Mouse (Mus musculus): ENCODE results near the gene Hoxa7. TPM values are rescaled to one million over a fixed set of nuclear protein-coding genes. Genes with fewer than 3 reads are reported as not detected.

Gene Hoxa7
- total and polyA plus RNA-seq, 3 experiments = 0.17 TPM; not detected in 2

GRCm38 (mm10) chr6:52220003-52220864, 1.4 kb downstream of the Hoxa7 start:
- no peaks in the 10 kb centered on the region for H3K27me3 ChIP-seq (ENCODE audit: control insufficient read depth in 1 of 2, insufficient read depth in 2 of 2, low read length in 2 of 2)
- no peaks in the 10 kb centered on the region for H3K36me3 ChIP-seq (ENCODE audit: control insufficient read depth in 1 of 2, insufficient read depth in 2 of 2, low read length in 2 of 2)
- no peak overlapping the region for H3K9ac ChIP-seq (ENCODE audit: control insufficient read depth, low read depth, low read length, poor library complexity, severe bottlenecking)
- H3K79me2 ChIP-seq (ENCODE audit: control insufficient read depth, insufficient read depth, low read length, poor library complexity) = no peaks in the 10 kb centered on the region
- no peak overlapping the region for H3K4me3 ChIP-seq (ENCODE audit: control insufficient read depth in 1 of 2, insufficient read depth in 1 of 2, low read depth in 2 of 2, low read length in 2 of 2)
- no peaks in the 10 kb centered on the region for H3K9me3 ChIP-seq (replicated peaks; ENCODE audit: insufficient read depth, low read length)
- H3K4me1 ChIP-seq (ENCODE audit: control insufficient read depth in 1 of 2, insufficient read depth in 2 of 2, low read length in 2 of 2) = no peaks in the 10 kb centered on the region
- TF ChIP-seq ZNF384 (IDR thresholded peaks at IDR 0.05; ENCODE audit: low read depth, low read length) (no peak), BHLHE40 (IDR thresholded peaks at IDR 0.05; ENCODE audit: borderline replicate concordance, low read depth, low read length) (no peak), MAFK (IDR thresholded peaks at IDR 0.05; ENCODE audit: borderline replicate concordance, low read depth, low read length) (no peak), ZMIZ1 (IDR thresholded peaks at IDR 0.05; ENCODE audit: low read depth, low read length) (no peak), ZKSCAN1 (IDR thresholded peaks at IDR 0.05; ENCODE audit: low read depth, low read length) (no peak), MEF2A (IDR thresholded peaks at IDR 0.05; ENCODE audit: extremely low read depth, insufficient replicate concordance, low read depth, low read length, poor library complexity, severe bottlenecking) (no peak), USF1 (IDR thresholded peaks at IDR 0.05; ENCODE audit: low read depth, low read length) (no peak), TCF12 (IDR thresholded peaks at IDR 0.05; ENCODE audit: low read depth, low read length) (no peak), E2F4 (IDR thresholded peaks at IDR 0.05; ENCODE audit: borderline replicate concordance, low read depth, low read length) (no peak), MAX (IDR thresholded peaks at IDR 0.05; ENCODE audit: low read length) (no peak), HCFC1 (IDR thresholded peaks at IDR 0.05; ENCODE audit: low read depth, low read length) (no peak), POLR2AphosphoS5 (IDR thresholded peaks at IDR 0.05; ENCODE audit: borderline replicate concordance, low read depth, low read length) (no peak), SIN3A (IDR thresholded peaks at IDR 0.05; ENCODE audit: low read length) (no peak), JUND (IDR thresholded peaks at IDR 0.05; ENCODE audit: low read depth, low read length) (no peak), NRF1 (IDR thresholded peaks at IDR 0.05; ENCODE audit: insufficient read depth, low read depth, low read length, poor library complexity, severe bottlenecking) (no peak), EP300 (IDR thresholded peaks at IDR 0.05; ENCODE audit: low read depth in 1 of 2, low read length in 2 of 2) (no peak)
- DNase-seq (ENCODE audit: low read depth, low spot score) = no peak
- H3K27ac ChIP-seq (ENCODE audit: control insufficient read depth, low read depth, low read length) = no peak overlapping the region

GRCm38 (mm10) chr6:52219234-52219942, 2.3 kb downstream of the Hoxa7 start:
- no peak for DNase-seq (ENCODE audit: low read depth, low spot score)
- Histone ChIP-seq H3K27me3 (ENCODE audit: control insufficient read depth in 1 of 2, insufficient read depth in 2 of 2, low read length in 2 of 2) (no peaks in the 10 kb centered on the region), H3K9ac (ENCODE audit: control insufficient read depth, low read depth, low read length, poor library complexity, severe bottlenecking) (no peak overlapping the region), H3K36me3 (ENCODE audit: control insufficient read depth in 1 of 2, insufficient read depth in 2 of 2, low read length in 2 of 2) (no peaks in the 10 kb centered on the region), H3K27ac (ENCODE audit: control insufficient read depth, low read depth, low read length) (no peak overlapping the region), H3K4me1 (ENCODE audit: control insufficient read depth in 1 of 2, insufficient read depth in 2 of 2, low read length in 2 of 2) (no peaks in the 10 kb centered on the region), H3K4me3 (ENCODE audit: control insufficient read depth in 1 of 2, insufficient read depth in 1 of 2, low read depth in 2 of 2, low read length in 2 of 2) (no peak overlapping the region), H3K9me3 (replicated peaks; ENCODE audit: insufficient read depth, low read length) (no peaks in the 10 kb centered on the region), H3K79me2 (ENCODE audit: control insufficient read depth, insufficient read depth, low read length, poor library complexity) (no peaks in the 10 kb centered on the region)
- TF ChIP-seq MYB (IDR thresholded peaks at IDR 0.05; ENCODE audit: low read depth, low read length) (no peak), E2F4 (IDR thresholded peaks at IDR 0.05; ENCODE audit: borderline replicate concordance, low read depth, low read length) (no peak)
